Mouse (Mus musculus) erythroid progenitor cell, adult 5-6 weeks (primary cell): Measurements from ENCODE around the gene Klk1b21. TPM values are rescaled to one million over a fixed set of nuclear protein-coding genes. Genes with fewer than 3 reads are reported as not detected.
"Not testable (repeated sequence)": the region's sequence is repeated elsewhere in the genome, so short reads cannot be mapped to it uniquely, and the experiment has no call there.

Experiments
- ATAC-seq: replicated peaks from 2 replicates; pipeline ENCODE4 v1.8.0; 2016; ENCODE audit warnings: moderate number of reproducible peaks, mild to moderate bottlenecking, moderate TSS enrichment, inconsistent platforms; ENCODE audit not compliant: poor library complexity, low FRiP score, severe bottlenecking
- total RNA-seq, 2 experiments: library from RNA; stranded (forward) in 1 of 2; stranded (reverse) in 1 of 2; fragments of 150-400 nt in 1 of 2; fragments of 186-747, 209-891 nt in 1 of 2; gene quantifications; 2 replicates each; pipeline versions ENCODE4 v1.2.3 to v1.2.4; 2015 to 2017; ENCODE audit warnings: low replicate concordance in 2 of 2

Klk1b21 gene
- total RNA-seq (2015; ENCODE audit: low replicate concordance) (not detected in 2 replicates), total RNA-seq (2017; ENCODE audit: low replicate concordance) (not detected in 2 replicates)

GRCm38 (mm10) chr7:44102028-44102427 is at the start of gene Klk1b21:
Klk1b21 (plus strand) TSS chr7:44102328.
- not testable (repeated sequence) for ATAC-seq

- ATAC-seq: no peak
Measured at GRCm38 (mm10) chr7:44072117-44072516, 30.0 kb upstream of the Klk1b21 start.

GRCm38 (mm10) chr7:44077703-44078102 is 24.4 kb upstream of the Klk1b21 start:
- no peak for ATAC-seq

- no peak for ATAC-seq
Measured at GRCm38 (mm10) chr7:44096111-44096510, 6.0 kb upstream of the Klk1b21 start.

- ATAC-seq: no peak
Measured at GRCm38 (mm10) chr7:44112373-44112772, 10.2 kb downstream of the Klk1b21 start, which contains the start of gene Klk1b22. Klk1b22 (plus strand) TSS chr7:44112673.

GRCm38 (mm10) chr7:44123445-44123844 is 21.3 kb downstream of the Klk1b21 start:
- ATAC-seq: no peak

GRCm38 (mm10) chr7:44136467-44136866 is 34.3 kb downstream of the Klk1b21 start, which contains the start of gene Klk1b16:
Klk1b16 (plus strand) TSS chr7:44136767.
- ATAC-seq: no peak

Other genes starting within 250 kb of the Klk1b21 start
- not detected in 2 replicates for gene Klk4, start 221.2 kb upstream of the Klk1b21 start, total RNA-seq (2015; ENCODE audit: low replicate concordance)
- not detected in 2 replicates for gene Klk4, start 221.2 kb upstream of the Klk1b21 start, total RNA-seq (2017; ENCODE audit: low replicate concordance)
- gene Klk15, start 168.6 kb upstream of the Klk1b21 start, total RNA-seq (2015; ENCODE audit: low replicate concordance): not detected in 2 replicates
- gene Klk15, start 168.6 kb upstream of the Klk1b21 start, total RNA-seq (2017; ENCODE audit: low replicate concordance): not detected in 2 replicates
- not detected in 2 replicates for gene Klk1b8, start 151.7 kb upstream of the Klk1b21 start, total RNA-seq (2015; ENCODE audit: low replicate concordance)
- gene Klk1b8, start 151.7 kb upstream of the Klk1b21 start, total RNA-seq (2017; ENCODE audit: low replicate concordance): not detected in 2 replicates
- not detected in 2 replicates for gene Klk1b1, start 135.6 kb upstream of the Klk1b21 start, total RNA-seq (2015; ENCODE audit: low replicate concordance)
- not detected in 2 replicates for gene Klk1b1, start 135.6 kb upstream of the Klk1b21 start, total RNA-seq (2017; ENCODE audit: low replicate concordance)
- gene Klk1b9, start 126.3 kb upstream of the Klk1b21 start, total RNA-seq (2015; ENCODE audit: low replicate concordance): not detected in 2 replicates
- gene Klk1b9, start 126.3 kb upstream of the Klk1b21 start, total RNA-seq (2017; ENCODE audit: low replicate concordance): not detected in 2 replicates
- gene Klk1b11, start 106.5 kb upstream of the Klk1b21 start, total RNA-seq (2015; ENCODE audit: low replicate concordance): not detected in 2 replicates
- not detected in 2 replicates for gene Klk1b11, start 106.5 kb upstream of the Klk1b21 start, total RNA-seq (2017; ENCODE audit: low replicate concordance)
- not detected in 2 replicates for gene Klk1b26, start 90.2 kb upstream of the Klk1b21 start, total RNA-seq (2015; ENCODE audit: low replicate concordance)
- gene Klk1b26, start 90.2 kb upstream of the Klk1b21 start, total RNA-seq (2017; ENCODE audit: low replicate concordance): not detected in 2 replicates
- not detected in 2 replicates for gene Klk1b27, start 50.0 kb upstream of the Klk1b21 start, total RNA-seq (2015; ENCODE audit: low replicate concordance)
- gene Klk1b27, start 50.0 kb upstream of the Klk1b21 start, total RNA-seq (2017; ENCODE audit: low replicate concordance): not detected in 2 replicates
- gene Klk1b22, start 10.3 kb downstream of the Klk1b21 start, total RNA-seq (2015; ENCODE audit: low replicate concordance): not detected in 2 replicates
- not detected in 2 replicates for gene Klk1b22, start 10.3 kb downstream of the Klk1b21 start, total RNA-seq (2017; ENCODE audit: low replicate concordance)
- not detected in 2 replicates for gene Klk1b16, start 34.4 kb downstream of the Klk1b21 start, total RNA-seq (2015; ENCODE audit: low replicate concordance)
- gene Klk1b16, start 34.4 kb downstream of the Klk1b21 start, total RNA-seq (2017; ENCODE audit: low replicate concordance): not detected in 2 replicates
- gene Klk1b24, start 85.9 kb downstream of the Klk1b21 start, total RNA-seq (2015; ENCODE audit: low replicate concordance): not detected in 2 replicates
- not detected in 2 replicates for gene Klk1b24, start 85.9 kb downstream of the Klk1b21 start, total RNA-seq (2017; ENCODE audit: low replicate concordance)
- not detected in 2 replicates for gene Klk1b3, start 95.9 kb downstream of the Klk1b21 start, total RNA-seq (2015; ENCODE audit: low replicate concordance)
- not detected in 2 replicates for gene Klk1b3, start 95.9 kb downstream of the Klk1b21 start, total RNA-seq (2017; ENCODE audit: low replicate concordance)
- not detected in 2 replicates for gene Klk1b4, start 105.1 kb downstream of the Klk1b21 start, total RNA-seq (2015; ENCODE audit: low replicate concordance)
- gene Klk1b4, start 105.1 kb downstream of the Klk1b21 start, total RNA-seq (2017; ENCODE audit: low replicate concordance): not detected in 2 replicates
- not detected in 2 replicates for gene Klk1b5, start 113.6 kb downstream of the Klk1b21 start, total RNA-seq (2015; ENCODE audit: low replicate concordance)
- gene Klk1b5, start 113.6 kb downstream of the Klk1b21 start, total RNA-seq (2017; ENCODE audit: low replicate concordance): not detected in 2 replicates
- gene Klk1, start 123.0 kb downstream of the Klk1b21 start, total RNA-seq (2015; ENCODE audit: low replicate concordance): not detected in 2 replicates
- gene Klk1, start 123.0 kb downstream of the Klk1b21 start, total RNA-seq (2017; ENCODE audit: low replicate concordance): not detected in 2 replicates
- not detected in 2 replicates for gene Gm36864, start 133.8 kb downstream of the Klk1b21 start, total RNA-seq (2015; ENCODE audit: low replicate concordance)
- not detected in 2 replicates for gene Gm36864, start 133.8 kb downstream of the Klk1b21 start, total RNA-seq (2017; ENCODE audit: low replicate concordance)
- gene 1700028J19Rik, start 144.4 kb downstream of the Klk1b21 start, total RNA-seq (2015; ENCODE audit: low replicate concordance): not detected in 2 replicates
- 0.90 and 2.2 TPM in 2 replicates for gene 1700028J19Rik, start 144.4 kb downstream of the Klk1b21 start, total RNA-seq (2017; ENCODE audit: low replicate concordance)
- gene 2410002F23Rik, start 144.4 kb downstream of the Klk1b21 start, total RNA-seq (2015; ENCODE audit: low replicate concordance): 16.6 and 17.6 TPM in 2 replicates
- 9.2 and 11.4 TPM in 2 replicates for gene 2410002F23Rik, start 144.4 kb downstream of the Klk1b21 start, total RNA-seq (2017; ENCODE audit: low replicate concordance)
- not detected in 2 replicates for gene Acp4, start 155.1 kb downstream of the Klk1b21 start, total RNA-seq (2015; ENCODE audit: low replicate concordance)
- gene Acp4, start 155.1 kb downstream of the Klk1b21 start, total RNA-seq (2017; ENCODE audit: low replicate concordance): not detected in 2 replicates
- gene Gm15517, start 159.1 kb downstream of the Klk1b21 start, total RNA-seq (2015; ENCODE audit: low replicate concordance): not detected in 2 replicates
- gene Gm15517, start 159.1 kb downstream of the Klk1b21 start, total RNA-seq (2017; ENCODE audit: low replicate concordance): not detected in 2 replicates
- 2.5 TPM in 1 of 2 replicates, not detected in the other for gene Clec11a, start 204.6 kb downstream of the Klk1b21 start, total RNA-seq (2015; ENCODE audit: low replicate concordance)
- not detected in 2 replicates for gene Clec11a, start 204.6 kb downstream of the Klk1b21 start, total RNA-seq (2017; ENCODE audit: low replicate concordance)
- not detected in 2 replicates for gene Shank1, start 207.9 kb downstream of the Klk1b21 start, total RNA-seq (2015; ENCODE audit: low replicate concordance)
- under 0.01 and 0.23 TPM in 2 replicates for gene Shank1, start 207.9 kb downstream of the Klk1b21 start, total RNA-seq (2017; ENCODE audit: low replicate concordance)